Mouse (Mus musculus) liver, adult 2 months (tissue): ENCODE measurements around the gene Capn8.

Source experiments
- CTCF ChIP-seq: fragments of 200-500 bp; IDR thresholded peaks from 2 replicates; pipeline ENCODE4 v1.5.1; 2011; ENCODE audit warnings: low read depth, low read length, control low read depth
- POLR2A ChIP-seq: fragments of 200-500 bp; IDR thresholded peaks from 2 replicates; pipeline ENCODE4 v1.6.1; 2011; ENCODE audit warnings: low read length, control low read depth; ENCODE audit not compliant: insufficient read depth; ENCODE audit errors: extremely low read depth

- TF ChIP-seq CTCF (no peak), POLR2A (no peak)
These were observed 9.9 kb downstream of the Capn8 start for GRCm38 (mm10) chr1:182574666-182575049.
